Mouse (Mus musculus) neural tube, embryonic 11.5 days (tissue): ENCODE measurements around the gene Fam219b. TPM values are rescaled to one million over a fixed set of nuclear protein-coding genes. Genes with fewer than 3 reads are reported as not detected.

Source experiments
- ATAC-seq: fragments of 200-750 bp; cut with Nextera tagmentation; 2 replicates; pipeline ENCODE4 v1.8.0; 2017; ENCODE audit warnings: moderate number of reproducible peaks, mild to moderate bottlenecking, moderate TSS enrichment, moderate library complexity; ENCODE audit not compliant: insufficient read depth, low FRiP score, low TSS enrichment
- DNase-seq: peaks from one replicate; pipeline ENCODE4 v3.0.0-alpha.2; 2015; ENCODE audit warnings: low spot score
- H3K27ac ChIP-seq: fragments of 300-500 bp; sonication (generic); 2 replicates; pipeline ENCODE4 v1.5.1; 2014; ENCODE audit warnings: low read depth, mild to moderate bottlenecking, low read length
- H3K27me3 ChIP-seq: fragments of 300-500 bp; sonication (generic); 2 replicates; pipeline ENCODE4 v1.6.1; 2014; ENCODE audit warnings: mild to moderate bottlenecking, low read length, mixed read lengths; ENCODE audit not compliant: control insufficient read depth, insufficient read depth
- H3K36me3 ChIP-seq: fragments of 300-500 bp; sonication (generic); 2 replicates; pipeline ENCODE4 v1.6.1; 2014; ENCODE audit warnings: mild to moderate bottlenecking, low read length, moderate library complexity, mixed read lengths; ENCODE audit not compliant: control insufficient read depth, insufficient read depth
- H3K4me1 ChIP-seq: fragments of 300-500 bp; sonication (generic); 2 replicates; pipeline ENCODE4 v1.6.1; 2014; ENCODE audit warnings: low read length, mixed read lengths; ENCODE audit not compliant: control insufficient read depth, insufficient read depth
- H3K4me2 ChIP-seq: fragments of 300-500 bp; sonication (generic); 2 replicates; pipeline ENCODE4 v1.6.1; 2014; ENCODE audit warnings: low read depth, mild to moderate bottlenecking, moderate library complexity
- H3K4me3 ChIP-seq: fragments of 300-500 bp; sonication (generic); 2 replicates; pipeline ENCODE4 v1.5.1; 2014; ENCODE audit warnings: low read depth, low read length
- H3K9ac ChIP-seq: fragments of 300-500 bp; sonication (generic); 2 replicates; pipeline ENCODE4 v1.6.1; 2014; ENCODE audit warnings: mild to moderate bottlenecking, low read length
- H3K9me3 ChIP-seq: fragments of 300-500 bp; sonication (generic); 2 replicates; pipeline ENCODE4 v1.6.1; 2016; ENCODE audit warnings: low read length; ENCODE audit not compliant: control insufficient read depth
- WGBS: fragments of 180-500 bp; shearing (Covaris S2); extraction: QIAGEN DNeasy Blood & Tissue Kit; methylation state at CpG from one replicate; pipeline ENCODE4 v1.1.7; 2014; 5-methylcytosine and 5-hydroxymethylcytosine counted together
- polyA plus RNA-seq: library from polyadenylated mRNA; unstranded; fragments of >200 nt; fragmentation: Nextera tagmentation; extraction: Ambion mirVana; gene quantifications from 2 replicates; pipeline ENCODE4 v1.2.1, GENCODE M21; 2014

Fam219b gene
- polyA plus RNA-seq, 1 experiment from 2014 or later: 15.9 TPM

DNA sequence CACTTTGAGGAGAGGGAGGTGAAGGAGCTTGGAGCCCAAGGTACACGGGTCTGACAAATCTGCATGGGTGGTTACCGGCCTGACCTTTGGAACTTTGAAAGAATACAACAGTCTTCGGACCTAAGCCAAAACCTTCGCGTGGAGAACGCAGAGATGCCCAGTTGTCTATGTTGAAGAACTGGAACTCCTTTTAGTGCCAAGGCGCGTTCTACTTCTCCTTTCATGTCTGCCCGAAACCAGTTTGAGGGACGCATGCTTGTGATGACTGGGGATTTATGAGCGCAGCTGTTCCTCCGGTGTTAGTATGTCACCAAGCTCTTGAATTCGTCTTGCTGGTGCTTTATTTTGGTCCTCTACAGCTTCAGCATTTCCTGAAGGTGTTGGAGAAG lies 24.4 kb downstream of the Fam219b start:
- no peaks in the 10 kb centered on the region for H3K36me3 ChIP-seq
- 80% methylated on average over 13 of the region's 13 CpGs for WGBS
- no peak for ATAC-seq
- no peaks in the 10 kb centered on the region for H3K9me3 ChIP-seq
- no peak overlapping the region for H3K9ac ChIP-seq
- H3K4me3 ChIP-seq: peak overlapping the region; percentile 52
- H3K27me3 ChIP-seq: no peaks in the 10 kb centered on the region
- no peak overlapping the region for H3K27ac ChIP-seq
- peak overlapping the region; percentile 74 for H3K4me2 ChIP-seq
- DNase-seq: no peak
- peaks cover 10% of the 10 kb centered on the region; the same call in 1 of the 2 replicates for H3K4me1 ChIP-seq

DNA sequence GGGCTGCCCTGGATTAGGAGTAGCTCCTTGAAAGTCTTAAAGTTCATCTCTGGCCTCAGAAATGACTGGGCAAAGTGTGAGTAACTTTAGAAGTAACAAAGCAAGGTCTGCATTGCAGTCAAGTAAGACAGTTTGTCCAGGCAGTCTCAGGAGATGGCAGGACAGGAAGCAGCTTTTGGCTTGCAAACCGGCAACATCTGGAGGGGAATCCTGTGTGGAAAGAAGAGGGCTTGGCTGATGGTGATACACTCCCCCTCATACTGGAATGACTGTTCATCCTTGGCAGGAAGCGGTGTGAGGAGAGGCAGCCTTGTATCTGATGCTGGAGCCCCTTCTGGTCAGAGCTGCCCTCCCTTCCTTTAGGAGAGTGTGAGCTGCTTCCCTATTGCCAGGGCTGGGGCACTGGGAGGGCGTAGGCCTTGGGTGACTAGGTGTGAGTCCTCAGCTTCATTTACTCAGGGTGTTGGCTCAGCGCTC lies 25.6 kb downstream of the Fam219b start:
- Histone ChIP-seq H3K9ac (no peak overlapping the region), H3K36me3 (no peaks in the 10 kb centered on the region), H3K4me2 (no peak overlapping the region), H3K27me3 (no peaks in the 10 kb centered on the region), H3K27ac (no peak overlapping the region), H3K4me3 (no peak overlapping the region), H3K9me3 (no peaks in the 10 kb centered on the region), H3K4me1 (peaks cover 10% of the 10 kb centered on the region; the same call in 1 of the 2 replicates)
- ATAC-seq: no peak
- DNase-seq: no peak
- WGBS: 68% methylated on average over 4 of the region's 4 CpGs

DNA sequence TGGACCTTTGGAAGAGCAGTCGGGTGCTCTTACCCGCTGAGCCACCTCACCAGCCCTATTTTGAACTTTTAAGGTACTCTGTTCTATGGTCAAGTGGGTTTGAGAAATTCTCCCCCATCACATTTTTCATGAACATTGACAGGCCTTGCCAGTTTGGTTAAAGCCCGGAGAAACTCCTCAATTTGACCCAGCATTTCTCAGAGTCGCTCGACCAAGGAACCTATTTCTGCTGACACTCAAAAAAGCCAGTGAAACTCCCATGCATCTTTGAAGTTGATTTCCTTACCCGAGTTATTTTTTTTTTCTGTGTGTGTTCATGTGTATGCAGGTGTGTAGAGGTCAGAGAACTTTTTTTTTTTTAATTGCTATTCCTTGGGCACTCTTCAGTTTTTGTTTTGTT lies 27.3 kb downstream of the Fam219b start:
- ATAC-seq: no peak
- Histone ChIP-seq H3K9me3 (no peaks in the 10 kb centered on the region), H3K4me1 (peaks cover 10% of the 10 kb centered on the region; the same call in 1 of the 2 replicates), H3K9ac (no peak overlapping the region), H3K4me2 (no peak overlapping the region), H3K27ac (no peak overlapping the region), H3K4me3 (no peak overlapping the region), H3K27me3 (no peaks in the 10 kb centered on the region), H3K36me3 (peaks cover 5% of the 10 kb centered on the region)
- DNase-seq: no peak
- WGBS: 88% methylated on average over 6 of the region's 6 CpGs

DNA sequence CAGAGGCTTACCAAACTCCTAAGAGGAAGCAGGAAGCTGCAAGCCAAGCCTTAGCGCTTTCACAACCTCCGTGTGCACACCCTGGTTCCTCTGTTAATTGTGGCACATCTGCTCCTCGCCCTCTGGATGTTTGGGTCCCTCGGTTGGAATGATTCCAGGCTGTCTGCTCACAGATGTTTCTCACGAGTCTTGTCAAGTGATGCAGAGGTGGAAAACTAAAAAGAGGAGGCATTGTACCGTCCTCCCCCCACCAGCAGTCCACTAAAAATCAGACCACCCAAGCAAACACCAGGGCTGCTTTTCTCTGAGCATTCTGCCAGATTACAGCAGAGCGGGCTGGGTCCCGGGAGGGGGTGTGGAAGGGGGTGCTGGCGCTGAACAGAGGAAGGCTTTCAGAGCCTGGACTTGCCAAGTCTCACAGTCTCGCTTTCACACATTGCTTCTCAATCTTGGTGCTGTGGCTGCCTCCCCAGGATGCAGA lies 28.5 kb downstream of the Fam219b start:
- no peak overlapping the region for H3K4me2 ChIP-seq
- H3K9me3 ChIP-seq: no peaks in the 10 kb centered on the region
- no peak overlapping the region for H3K9ac ChIP-seq
- ATAC-seq (no peak), DNase-seq (peak; percentile 32)
- 54% methylated on average over 10 of the region's 10 CpGs for WGBS
- H3K4me1 ChIP-seq: peaks cover 10% of the 10 kb centered on the region; the same call in 1 of the 2 replicates
- H3K36me3 ChIP-seq: peaks cover 5% of the 10 kb centered on the region
- no peak overlapping the region for H3K27ac ChIP-seq
- no peaks in the 10 kb centered on the region for H3K27me3 ChIP-seq
- no peak overlapping the region for H3K4me3 ChIP-seq

DNA sequence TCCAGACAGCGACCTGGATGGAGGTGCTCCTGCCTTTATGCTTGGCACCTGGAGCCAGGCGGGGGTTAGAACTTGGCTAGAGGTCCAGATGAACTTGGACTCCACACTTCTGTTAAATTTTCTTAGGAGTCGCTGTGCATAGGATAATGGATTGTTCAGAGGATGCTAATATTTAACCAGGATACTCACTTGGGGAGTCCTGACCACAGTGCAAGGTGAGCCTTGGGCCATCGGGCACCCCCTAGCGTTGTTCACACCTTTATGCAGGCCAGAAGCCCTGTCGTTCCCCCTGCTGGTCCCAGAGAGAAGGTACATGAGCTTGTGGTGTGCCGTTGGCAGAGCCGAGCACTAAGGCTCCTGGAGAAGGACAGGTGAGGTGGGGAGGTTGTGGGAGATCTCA lies 29.5 kb downstream of the Fam219b start:
- Histone ChIP-seq H3K27me3 (no peaks in the 10 kb centered on the region), H3K4me1 (peaks cover 4% of the 10 kb centered on the region; the same call in 1 of the 2 replicates), H3K9me3 (no peaks in the 10 kb centered on the region), H3K4me2 (no peak overlapping the region), H3K9ac (no peak overlapping the region), H3K4me3 (no peak overlapping the region), H3K36me3 (peaks cover 5% of the 10 kb centered on the region), H3K27ac (no peak overlapping the region)
- no peak for ATAC-seq
- DNase-seq: no peak
- WGBS: 60% methylated on average over 8 of the region's 8 CpGs

DNA sequence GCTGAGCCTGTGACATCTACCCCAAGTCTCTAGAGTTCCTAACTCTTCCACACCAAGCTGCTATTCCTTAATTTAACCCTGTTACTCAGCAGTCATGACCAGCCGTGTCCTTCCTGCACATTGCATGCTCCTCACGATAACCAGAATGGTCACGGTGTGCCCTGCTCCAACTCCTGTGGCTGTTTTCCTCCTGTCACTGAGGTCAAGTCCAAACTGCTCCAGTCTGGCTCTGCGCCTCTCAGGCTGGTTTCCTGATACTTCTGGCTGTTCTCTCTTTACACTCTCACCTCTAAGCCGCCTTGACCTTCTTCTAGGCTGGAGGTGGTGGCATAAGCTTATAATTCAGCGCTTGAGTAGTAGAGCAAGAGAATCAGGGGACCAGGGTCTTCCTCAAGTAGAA lies 31.2 kb downstream of the Fam219b start:
- ATAC-seq (no peak), DNase-seq (no peak)
- no peak overlapping the region for H3K4me2 ChIP-seq
- no peak overlapping the region for H3K4me3 ChIP-seq
- no peak overlapping the region for H3K27ac ChIP-seq
- H3K4me1 ChIP-seq: no peaks in the 10 kb centered on the region
- H3K9ac ChIP-seq: no peak overlapping the region
- H3K27me3 ChIP-seq: no peaks in the 10 kb centered on the region
- 94% methylated on average over 6 of the region's 6 CpGs for WGBS
- H3K9me3 ChIP-seq: no peaks in the 10 kb centered on the region
- H3K36me3 ChIP-seq: peaks cover 5% of the 10 kb centered on the region

- Histone ChIP-seq H3K27me3 (no peaks in the 10 kb centered on the region), H3K27ac (no peak overlapping the region), H3K36me3 (peaks cover 6% of the 10 kb centered on the region), H3K4me3 (no peak overlapping the region), H3K9me3 (no peaks in the 10 kb centered on the region), H3K4me2 (no peak overlapping the region), H3K9ac (no peak overlapping the region), H3K4me1 (no peaks in the 10 kb centered on the region)
- DNase-seq: no peak
- no peak for ATAC-seq
Observed at GRCm38 (mm10) chr9:57574397-57574796, 37.1 kb downstream of the Fam219b start.

DNA sequence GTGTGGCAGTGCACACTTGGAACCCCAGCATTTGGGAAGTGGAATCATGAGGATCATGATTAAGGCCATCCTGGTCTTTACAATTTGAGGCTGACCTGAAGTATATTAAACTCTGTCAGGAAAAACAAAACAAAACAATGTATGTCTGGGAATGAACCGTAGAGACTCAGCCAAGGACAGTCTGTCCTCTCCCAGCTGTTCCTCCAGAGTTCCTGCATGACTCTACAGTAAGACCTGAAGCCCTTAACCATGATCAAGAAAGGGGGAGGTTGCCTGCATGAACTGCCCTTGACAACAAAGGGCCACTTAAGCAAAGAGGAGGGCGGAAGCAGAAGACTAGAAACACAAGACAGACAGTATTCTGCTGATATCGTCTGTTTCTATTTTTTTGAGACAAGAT lies 38.2 kb downstream of the Fam219b start:
- Histone ChIP-seq H3K36me3 (peaks cover 3% of the 10 kb centered on the region; the same call in 1 of the 2 replicates), H3K27ac (no peak overlapping the region), H3K4me2 (no peak overlapping the region), H3K9ac (no peak overlapping the region), H3K4me1 (no peaks in the 10 kb centered on the region), H3K4me3 (no peak overlapping the region), H3K9me3 (no peaks in the 10 kb centered on the region), H3K27me3 (no peaks in the 10 kb centered on the region)
- WGBS: 89% methylated on average over 3 of the region's 3 CpGs
- ATAC-seq (no peak), DNase-seq (no peak)

DNA sequence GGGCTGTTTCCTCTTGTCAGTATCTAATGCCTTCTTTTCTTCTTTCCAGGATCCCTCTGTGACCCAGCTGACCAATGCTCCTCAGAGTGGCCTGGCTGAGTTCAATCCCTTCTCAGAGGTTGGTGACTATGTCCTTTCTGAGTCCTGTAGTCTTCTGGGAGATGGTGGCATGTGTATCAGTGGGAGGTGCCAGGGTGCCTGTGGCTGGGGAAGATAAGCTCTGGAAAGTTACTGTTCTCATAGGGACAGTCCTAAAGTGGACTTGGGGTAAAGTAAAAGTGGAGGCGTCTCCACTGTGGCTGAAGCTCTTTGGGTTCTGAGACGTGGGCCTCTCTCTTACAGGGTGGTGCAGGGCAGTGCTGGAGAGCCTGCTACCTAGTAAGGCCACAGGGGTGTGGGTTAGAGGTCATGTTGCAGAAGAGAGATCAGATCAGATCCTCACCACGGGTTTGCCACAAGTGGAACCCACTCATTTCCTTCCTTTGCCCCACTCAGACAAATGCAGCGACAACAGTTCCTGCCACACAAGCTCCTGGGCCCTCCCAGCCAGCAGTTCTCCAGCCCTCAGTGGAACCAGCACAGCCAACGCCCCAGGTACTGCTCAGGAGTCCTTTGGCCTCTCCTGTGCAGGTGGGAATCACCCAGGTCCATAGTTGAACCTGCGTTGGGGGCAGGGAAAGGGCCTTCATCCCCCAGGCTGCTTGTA lies 40.0 kb downstream of the Fam219b start:
- Histone ChIP-seq H3K36me3 (peaks cover 6% of the 10 kb centered on the region), H3K9ac (no peak overlapping the region), H3K27ac (no peak overlapping the region), H3K4me3 (no peak overlapping the region), H3K27me3 (no peaks in the 10 kb centered on the region), H3K4me2 (no peak overlapping the region), H3K4me1 (no peaks in the 10 kb centered on the region), H3K9me3 (no peaks in the 10 kb centered on the region)
- WGBS: 85% methylated on average over 6 of the region's 6 CpGs
- DNase-seq: no peak
- no peak for ATAC-seq
